In genomic region chr7:121215735-121216134, GRCm38 (mm10) we compare ENCODE assay signal across 26 mouse cellular contexts.
"Had no signal": no experiment of that assay in that cellular context is flagged by ENCODE, and none has a peak within 500 bp of the region (broad histone marks: within the 10 kb centered on the region; RNA-seq: fewer than 3 reads in every experiment).

No protein-coding gene starts in this region.

- H3K27ac ChIP-seq: heart, embryonic 10.5 days; hindbrain, embryonic 10.5 days; hindbrain, embryonic 12.5 days; hindbrain, embryonic 14.5 days; intestine, embryonic 15.5 days; layer of hippocampus, adult 2 months; limb, embryonic 10.5 days; limb, embryonic 12.5 days; liver, embryonic 13.5 days; liver, embryonic 15.5 days had no signal

- ATAC-seq: hindbrain, embryonic 16.5 days; inflammation-experienced regulatory T-cells, adult 6 months; intestine, embryonic 15.5 days; intestine, postnatal 0 days; liver, postnatal 0 days had no signal

- DNase-seq: gastrocnemius, postnatal 14 days; heart, adult 18-20 months; heart, postnatal 10 days; heart, postnatal 4 days; kidney, adult 18-20 months; kidney, adult 8-10 months; kidney, postnatal 10 days; kidney, postnatal 25 days; kidney, postnatal 4 days; liver; liver, embryonic 13.5 days; liver, postnatal 0 days had no signal

- H3K4me2 ChIP-seq: heart, embryonic 12.5 days; hindbrain, embryonic 12.5 days; hindbrain, embryonic 14.5 days; intestine, embryonic 15.5 days; limb, embryonic 12.5 days; liver, embryonic 11.5 days; liver, embryonic 13.5 days; liver, embryonic 15.5 days had no signal

- H3K9me3 ChIP-seq: heart, embryonic 10.5 days; heart, embryonic 12.5 days; hindbrain, embryonic 10.5 days; hindbrain, embryonic 12.5 days; intestine, embryonic 15.5 days; limb, embryonic 10.5 days; limb, embryonic 12.5 days; liver, embryonic 13.5 days; liver, embryonic 15.5 days had no signal

- H3K36me3 ChIP-seq: heart, embryonic 10.5 days; heart, embryonic 12.5 days; hindbrain, embryonic 10.5 days; hindbrain, embryonic 12.5 days; intestine, embryonic 15.5 days; limb, embryonic 10.5 days; limb, embryonic 12.5 days; liver, embryonic 13.5 days; liver, embryonic 15.5 days had no signal

- H3K4me3 ChIP-seq: heart, embryonic 10.5 days; heart, embryonic 12.5 days; hindbrain, embryonic 10.5 days; hindbrain, embryonic 12.5 days; intestine, embryonic 15.5 days; layer of hippocampus, adult 2 months; limb, embryonic 10.5 days; limb, embryonic 12.5 days; liver, embryonic 13.5 days; liver, embryonic 15.5 days had no signal

- H3K27me3 ChIP-seq: hindbrain, embryonic 12.5 days; intestine, embryonic 15.5 days; limb, embryonic 12.5 days; liver, embryonic 13.5 days; liver, embryonic 15.5 days had no signal

- H3K9ac ChIP-seq: heart, embryonic 12.5 days; hindbrain, embryonic 12.5 days; hindbrain, embryonic 14.5 days; intestine, embryonic 15.5 days; limb, embryonic 12.5 days; liver, embryonic 13.5 days; liver, embryonic 15.5 days; liver, postnatal 0 days had no signal

- H3K4me1 ChIP-seq: heart, embryonic 10.5 days; heart, embryonic 12.5 days; intestine, embryonic 15.5 days; limb, embryonic 10.5 days; limb, embryonic 12.5 days; liver, embryonic 13.5 days; liver, embryonic 15.5 days had no signal
